Mouse (Mus musculus) adrenal gland, postnatal 10 days (tissue): ENCODE data around the gene Nkx2-5. TPM values are rescaled to one million over a fixed set of nuclear protein-coding genes. Genes with fewer than 3 reads are reported as not detected.
A peak's percentile ranks its signal among the peaks of the same experiment; 100 is the strongest.

ENCODE experiments used
- DNase-seq: peaks from one replicate; pipeline ENCODE4 v3.0.0; 2021; ENCODE audit warnings: mixed read lengths
- total RNA-seq, 2 experiments: library from RNA; stranded (reverse); gene quantifications; 2 replicates each; pipeline ENCODE4 v1.2.3; 2021

Nkx2-5 gene
- total RNA-seq, 2 experiments from 2014 or later = not detected

GRCm38 (mm10) chr17:26836786-26837545 is 7.8 kb downstream of the Nkx2-5 start:
- no peak for DNase-seq

GRCm38 (mm10) chr17:26836377-26836776 is 8.4 kb downstream of the Nkx2-5 start:
- no peak for DNase-seq

GRCm38 (mm10) chr17:26835956-26836355 is 8.9 kb downstream of the Nkx2-5 start:
- no peak for DNase-seq

- peak; percentile 28 for DNase-seq
These were observed 9.6 kb downstream of the Nkx2-5 start for GRCm38 (mm10) chr17:26834966-26835755.

GRCm38 (mm10) chr17:26834302-26834965 is 10.4 kb downstream of the Nkx2-5 start:
- DNase-seq = no peak

GRCm38 (mm10) chr17:26833806-26834205 is 11.0 kb downstream of the Nkx2-5 start:
- no peak for DNase-seq

GRCm38 (mm10) chr17:26826131-26826530 is 18.7 kb downstream of the Nkx2-5 start:
- DNase-seq = no peak

DNA sequence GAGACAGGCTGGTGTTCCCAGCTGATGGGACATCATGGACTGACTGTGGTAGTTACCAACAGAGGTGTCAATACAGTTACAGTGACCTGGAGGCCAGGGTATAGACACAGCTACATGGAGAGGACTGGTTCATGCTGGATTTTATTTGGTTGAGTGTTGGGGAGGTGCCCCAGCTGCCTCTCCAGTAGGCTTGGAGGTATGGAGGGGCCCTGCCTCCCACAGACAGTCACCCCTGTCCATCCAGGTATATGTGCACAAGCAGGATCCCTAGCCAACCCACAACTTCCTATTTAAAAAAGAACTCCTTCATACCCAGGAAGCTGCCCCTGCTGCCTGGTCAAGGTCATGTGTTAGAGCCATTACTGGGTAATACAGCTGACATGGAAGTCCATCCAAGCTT is 27.0 kb downstream of the Nkx2-5 start:
- no peak for DNase-seq

- DNase-seq = no peak
These were observed 28.0 kb downstream of the Nkx2-5 start for GRCm38 (mm10) chr17:26816810-26817209.

DNA sequence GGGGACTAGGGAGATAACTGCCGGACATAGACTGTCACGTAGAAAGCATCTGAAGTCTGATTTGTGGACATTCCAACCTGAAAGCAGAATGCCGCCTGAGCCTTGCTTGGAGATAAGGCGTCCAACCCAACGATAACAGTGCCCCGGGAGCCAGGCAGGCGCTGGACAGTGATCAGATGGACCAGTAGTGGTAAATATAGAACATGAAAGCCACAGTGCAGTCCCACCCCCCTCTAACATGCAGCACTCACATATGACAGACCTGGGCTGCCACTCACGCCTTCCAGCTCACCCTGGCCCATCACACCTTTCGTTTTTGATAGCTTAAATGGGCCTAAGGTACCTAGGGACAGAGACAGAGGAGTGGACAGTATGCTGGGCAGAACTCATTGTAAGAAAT is 31.3 kb downstream of the Nkx2-5 start:
- DNase-seq = no peak

- no peak for DNase-seq
These were observed 32.2 kb downstream of the Nkx2-5 start for GRCm38 (mm10) chr17:26812607-26813006.

DNA sequence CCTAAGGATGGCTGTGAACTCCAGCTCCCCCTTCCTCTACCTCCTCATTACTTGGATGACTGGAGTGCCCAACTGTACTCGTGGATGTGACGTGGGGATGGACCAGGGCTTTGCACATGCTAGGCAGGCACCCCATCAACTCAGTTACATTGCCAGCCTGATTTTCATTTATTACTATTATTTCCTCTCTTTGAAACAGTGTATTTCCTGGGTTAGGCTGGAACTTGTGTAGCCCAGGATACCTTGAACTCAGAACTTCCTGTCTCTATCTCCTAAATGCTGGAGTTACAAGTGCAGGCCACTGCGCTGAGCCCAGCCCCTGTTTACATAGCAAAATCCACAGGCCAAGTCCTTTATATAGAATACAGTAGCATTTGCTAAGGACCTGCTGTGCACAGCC is 41.9 kb downstream of the Nkx2-5 start:
- DNase-seq = no peak

- no peak for DNase-seq
These were observed 47.3 kb downstream of the Nkx2-5 start for GRCm38 (mm10) chr17:26797379-26798128.

DNA sequence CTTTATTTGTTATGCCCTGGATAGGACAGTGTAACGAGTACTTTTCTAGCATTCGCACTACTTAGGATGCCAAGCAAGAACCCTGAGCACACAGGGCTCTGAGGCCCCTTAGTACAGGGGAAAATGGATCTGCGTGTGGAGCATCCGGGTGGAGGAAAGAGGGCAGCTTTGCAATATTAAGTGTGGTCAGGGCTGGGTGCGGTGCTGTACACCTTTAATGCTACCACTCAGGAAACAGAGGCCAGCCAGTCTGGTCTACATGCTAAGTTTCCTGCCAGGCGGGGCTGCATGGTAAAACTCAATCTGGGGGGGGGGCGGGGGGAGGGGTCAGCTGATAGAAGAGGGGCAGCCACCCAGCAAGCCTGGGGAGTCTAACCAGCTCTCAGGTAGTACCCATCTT is 49.4 kb downstream of the Nkx2-5 start:
- DNase-seq = no peak

DNA sequence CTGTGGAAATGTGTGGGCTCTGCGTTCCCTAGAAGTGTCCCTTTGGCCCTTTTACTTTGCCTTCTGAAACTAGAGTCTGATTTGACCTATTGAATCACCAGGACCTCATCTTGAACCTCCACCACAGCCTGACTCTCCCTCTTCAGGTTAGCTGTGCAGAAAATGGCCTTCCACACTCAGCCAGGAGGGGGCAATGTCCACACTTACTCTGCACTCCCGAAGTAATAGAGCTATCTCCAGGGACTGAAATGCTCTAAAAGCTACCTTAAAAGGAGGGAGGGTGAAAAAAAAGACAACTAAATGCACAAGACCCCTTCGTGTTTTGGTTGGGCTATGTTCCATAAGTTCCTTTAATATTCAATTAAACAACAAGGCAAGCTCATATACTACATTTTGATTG is 50.1 kb downstream of the Nkx2-5 start:
- DNase-seq = peak; percentile 80

DNA sequence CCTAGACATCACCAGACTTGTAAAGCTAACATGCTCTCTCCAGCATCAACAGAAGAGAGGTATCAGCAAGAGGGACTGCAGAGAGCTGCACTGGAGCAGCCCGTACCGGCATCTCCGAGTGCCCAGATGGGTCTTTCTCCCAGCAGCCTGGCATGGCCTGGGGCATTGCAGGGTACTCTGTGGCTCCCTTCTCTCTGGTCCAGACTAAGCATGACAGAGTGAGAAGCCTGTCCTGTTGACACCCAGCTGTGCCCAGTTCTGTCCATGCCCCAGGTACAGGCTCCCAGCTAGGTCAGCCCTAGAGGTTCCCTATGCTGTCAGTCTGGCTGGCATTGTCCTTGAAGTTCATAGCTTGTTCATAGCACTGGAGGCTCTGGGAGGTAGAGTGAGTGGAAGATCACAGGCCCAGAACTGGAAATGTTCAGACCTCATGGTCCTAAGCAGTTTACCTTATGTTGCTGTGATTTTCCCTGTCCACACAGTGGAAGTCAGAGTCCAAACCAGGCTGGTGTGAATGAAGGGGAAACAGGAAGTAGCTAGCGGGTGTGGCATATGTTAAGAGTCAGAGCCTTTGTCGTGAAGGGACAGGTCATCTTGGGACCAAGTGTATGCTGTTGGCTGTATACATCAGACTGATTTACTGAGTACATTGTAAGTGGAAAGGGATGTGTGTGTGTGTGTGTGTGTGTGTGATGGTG is 51.6 kb downstream of the Nkx2-5 start:
- no peak for DNase-seq

DNA sequence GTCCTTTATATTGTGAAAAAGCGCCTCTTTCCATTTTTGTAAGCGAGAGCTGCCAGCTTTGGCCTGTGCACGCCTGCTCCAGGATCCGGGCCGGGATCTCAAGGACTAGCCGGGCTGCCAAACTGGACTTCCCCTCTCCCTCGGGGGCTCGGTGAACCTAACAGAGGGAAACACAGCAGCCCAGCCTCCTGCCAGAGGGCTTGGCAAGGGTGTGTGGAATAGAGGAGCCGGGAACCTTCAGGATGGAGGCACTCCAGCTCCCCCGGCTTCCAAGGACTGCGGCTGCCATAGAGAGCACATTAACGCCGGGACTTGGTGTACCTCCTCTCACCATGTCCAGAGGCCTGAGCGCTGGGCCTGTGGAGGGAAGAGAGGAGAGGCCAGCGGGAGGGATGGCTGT is 52.7 kb downstream of the Nkx2-5 start:
- DNase-seq = peak; percentile 61

GRCm38 (mm10) chr17:26791580-26791979 is 53.2 kb downstream of the Nkx2-5 start:
- DNase-seq = no peak

- no peak for DNase-seq
These were observed 54.3 kb downstream of the Nkx2-5 start for GRCm38 (mm10) chr17:26790269-26791214.

- no peak for DNase-seq
These were observed 55.1 kb downstream of the Nkx2-5 start for GRCm38 (mm10) chr17:26789460-26790268.
